Mouse (Mus musculus) urinary bladder, adult 2 months (tissue): ENCODE data around the gene Gcc1. TPM values are rescaled to one million over a fixed set of nuclear protein-coding genes. Genes with fewer than 3 reads are reported as not detected.

ENCODE experiments used
- DNase-seq: peaks from one replicate; pipeline ENCODE4 v3.0.0; 2022; ENCODE audit warnings: low spot score
- polyA plus RNA-seq: library from polyadenylated mRNA; depleted of rRNA; stranded (reverse); fragments of >200 nt; gene quantifications from 2 replicates; pipeline ENCODE4 v1.2.3, GENCODE M21; 2012

The Gcc1 gene
- polyA plus RNA-seq, 1 experiment: 10.2 TPM

DNA sequence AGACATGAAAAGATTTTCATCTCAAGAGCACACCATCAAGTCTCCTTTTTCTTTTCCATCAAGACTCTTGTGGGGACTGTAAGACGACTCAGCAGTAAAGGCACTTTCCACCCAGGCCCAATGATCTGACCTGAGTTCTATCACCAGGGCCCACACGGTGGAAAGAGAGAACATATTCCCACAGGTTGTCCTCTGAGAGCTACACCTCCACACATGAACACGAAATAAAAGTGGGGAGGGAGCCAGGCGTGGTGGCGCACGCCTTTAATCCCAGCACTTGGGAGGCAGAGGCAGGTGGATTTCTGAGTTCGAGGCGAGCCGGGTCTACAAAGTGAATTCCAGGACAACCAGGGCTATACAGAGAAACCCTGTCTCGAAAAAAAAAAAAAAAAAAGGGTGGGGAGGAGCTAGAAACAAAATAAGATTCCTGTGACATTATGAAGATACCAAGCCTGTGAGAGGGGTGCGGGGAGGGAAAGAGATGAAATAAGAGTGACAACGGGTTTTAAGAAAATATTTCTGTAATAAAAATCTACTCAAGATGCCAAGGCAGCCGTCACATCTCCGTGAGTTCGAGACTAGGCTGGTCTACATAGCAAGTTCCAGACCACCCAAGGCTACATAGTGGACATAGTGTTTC is 5.4 kb downstream of the Gcc1 start:
- no peak for DNase-seq

DNA sequence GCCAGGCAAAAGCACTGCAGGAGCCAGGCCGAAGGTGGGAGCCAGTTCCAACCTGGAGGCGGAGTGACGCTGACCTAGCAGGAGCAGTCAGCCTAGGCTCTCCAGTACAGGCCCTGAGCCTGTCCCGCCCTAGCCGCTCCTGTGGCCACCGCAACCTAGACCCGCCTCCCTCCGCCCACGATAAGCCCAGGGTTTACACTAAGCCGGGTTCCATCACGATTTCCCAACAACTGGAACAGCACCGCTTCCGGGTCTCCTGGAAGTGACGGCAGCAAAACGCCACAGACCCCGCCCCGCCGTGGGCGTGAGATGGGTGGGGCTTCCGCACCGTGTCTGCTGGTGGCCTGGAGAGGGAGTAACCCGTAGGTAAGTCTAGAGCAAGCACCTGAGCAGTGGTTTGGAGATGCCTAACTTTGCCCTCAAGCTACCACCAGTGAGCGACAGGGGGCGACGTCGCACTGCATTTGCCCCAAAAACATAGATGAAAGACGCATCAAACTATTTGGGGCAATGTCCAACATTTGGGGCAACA is 6.7 kb downstream of the Gcc1 start:
- peak; percentile 90 for DNase-seq

DNA sequence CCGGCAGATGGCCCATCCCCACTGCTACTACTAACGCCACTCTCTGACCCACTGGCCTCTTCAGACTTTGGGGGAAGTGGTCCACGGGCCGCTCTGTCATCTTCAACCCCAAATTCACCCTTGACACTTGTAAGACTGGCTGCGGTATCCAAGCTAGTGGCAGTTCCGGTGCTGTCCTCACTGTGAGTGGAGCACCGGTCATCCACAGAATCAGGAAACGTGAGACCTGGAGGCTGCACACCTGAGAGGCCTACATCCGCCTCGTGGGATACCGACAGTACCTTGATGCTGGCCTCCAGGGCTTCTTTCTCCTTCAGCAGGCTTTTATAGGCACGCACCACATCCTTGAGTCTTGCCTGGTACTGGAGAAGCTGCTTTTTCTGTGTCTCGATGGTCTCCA is 7.3 kb downstream of the Gcc1 start:
- no peak for DNase-seq

DNA sequence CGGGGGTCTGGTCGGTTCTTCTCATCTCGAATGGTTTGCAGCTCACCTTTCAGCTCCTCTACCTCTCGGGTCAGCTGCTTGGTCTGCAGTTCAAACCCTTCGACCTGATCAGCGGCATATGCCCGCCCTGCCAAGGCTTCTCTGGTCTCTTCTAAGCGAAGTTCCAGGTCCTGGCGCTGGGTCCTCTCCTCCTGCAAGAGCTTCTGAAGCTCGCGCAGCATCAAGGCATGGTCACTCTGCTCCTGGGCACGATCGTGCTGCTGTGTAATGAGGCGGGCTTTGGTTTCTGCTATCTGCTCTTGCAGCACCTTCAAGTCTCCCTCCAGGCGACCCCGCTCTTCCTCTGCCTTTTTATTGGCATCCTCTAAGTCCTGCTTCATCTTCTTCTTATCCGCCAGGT is 7.8 kb downstream of the Gcc1 start:
- DNase-seq: no peak

DNA sequence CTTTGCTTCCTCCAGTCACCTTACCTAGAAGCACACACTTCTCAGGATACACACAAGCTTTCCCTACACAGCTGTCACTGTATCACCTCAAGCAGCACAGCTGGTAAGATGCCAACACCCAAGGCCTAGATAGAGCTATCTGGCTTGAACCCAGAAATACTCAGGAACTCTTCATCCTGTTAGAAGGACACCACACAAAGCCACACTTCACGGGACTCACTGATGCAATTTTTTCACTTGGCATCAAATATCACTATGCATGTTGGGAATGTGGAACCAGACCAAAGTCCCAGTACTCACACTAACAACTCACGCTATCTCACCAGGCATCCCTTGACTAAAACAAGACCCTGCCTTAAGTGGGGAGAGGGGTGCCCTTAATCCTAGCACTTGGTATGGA is 8.5 kb downstream of the Gcc1 start:
- no peak for DNase-seq

DNA sequence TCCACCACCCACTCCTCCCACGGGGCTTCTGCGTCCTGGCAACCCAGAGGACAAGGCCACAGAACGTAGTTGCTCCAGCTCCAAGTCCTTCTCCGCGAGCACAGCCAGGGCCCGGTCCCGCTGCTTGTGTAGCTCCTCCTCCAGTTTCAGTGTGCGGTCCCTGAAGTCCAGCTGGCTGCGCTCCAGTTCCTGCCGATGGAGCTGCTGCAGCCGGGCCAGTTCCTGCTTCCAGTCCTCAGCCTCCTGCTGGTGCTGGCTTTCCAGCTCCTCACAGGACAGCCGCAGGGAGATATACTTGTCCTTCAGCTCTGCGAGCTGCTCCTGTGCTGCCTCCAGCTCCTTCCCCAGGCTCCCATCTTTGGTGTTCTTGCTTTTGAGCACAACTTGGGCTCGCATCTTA is 9.7 kb downstream of the Gcc1 start:
- no peak for DNase-seq

DNA sequence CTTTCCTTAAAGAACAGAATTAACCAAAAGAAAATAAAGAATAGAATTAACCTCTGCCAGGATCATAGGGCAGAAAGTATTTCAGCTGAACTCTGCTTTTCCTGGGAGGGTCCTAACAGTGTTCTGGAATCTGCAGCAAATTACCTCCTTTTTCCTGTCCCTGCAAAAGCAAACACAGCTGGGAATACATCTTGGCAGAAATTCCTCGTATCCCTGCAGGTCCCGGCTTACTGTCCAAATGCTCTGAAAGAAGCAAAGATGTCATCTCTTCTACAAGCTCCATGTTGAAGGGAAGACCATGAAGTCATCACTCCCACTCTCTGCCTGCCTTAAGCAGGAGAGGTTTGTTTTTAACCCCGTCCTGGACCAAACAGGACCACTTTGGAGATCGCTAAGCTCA is 11.2 kb downstream of the Gcc1 start:
- DNase-seq: no peak

DNA sequence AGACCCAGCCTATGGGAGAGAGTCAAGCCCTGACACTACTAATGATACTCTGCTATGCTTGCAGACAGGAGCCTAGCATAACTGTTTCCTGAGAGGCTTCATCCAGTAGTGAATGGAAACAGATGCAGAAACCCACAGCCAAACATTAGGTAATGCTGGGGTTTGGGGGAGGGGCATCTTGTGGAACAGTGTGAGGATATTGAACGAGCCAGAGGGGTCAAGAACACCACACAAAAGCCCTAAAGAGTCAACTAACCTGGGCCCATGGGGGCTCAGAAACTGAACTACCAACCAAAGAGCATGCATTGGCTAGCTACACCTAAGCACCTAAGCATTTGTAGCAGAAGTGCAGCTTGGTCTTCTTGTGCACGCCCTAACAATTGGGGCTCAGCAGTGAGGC is 17.0 kb downstream of the Gcc1 start:
- no peak for DNase-seq

DNA sequence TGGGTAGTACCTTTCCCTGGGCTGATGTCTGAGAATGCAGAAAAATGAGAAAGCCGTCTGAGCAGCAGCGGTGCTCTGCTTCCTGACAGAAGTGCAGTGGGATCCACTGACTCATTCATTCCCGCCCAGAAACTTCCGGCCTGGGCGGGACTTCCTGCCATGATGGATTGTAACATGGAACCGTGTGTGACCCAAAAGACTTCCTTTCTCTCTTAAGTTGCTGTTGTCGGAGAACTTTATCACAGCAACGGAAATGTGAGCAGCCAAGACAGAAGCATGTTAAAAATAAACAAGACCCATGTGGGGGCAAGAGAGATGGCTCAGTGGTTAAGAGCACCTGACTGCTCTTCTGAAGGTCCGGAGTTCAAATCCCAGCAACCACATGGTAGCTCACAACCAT is 18.1 kb downstream of the Gcc1 start:
- no peak for DNase-seq

DNA sequence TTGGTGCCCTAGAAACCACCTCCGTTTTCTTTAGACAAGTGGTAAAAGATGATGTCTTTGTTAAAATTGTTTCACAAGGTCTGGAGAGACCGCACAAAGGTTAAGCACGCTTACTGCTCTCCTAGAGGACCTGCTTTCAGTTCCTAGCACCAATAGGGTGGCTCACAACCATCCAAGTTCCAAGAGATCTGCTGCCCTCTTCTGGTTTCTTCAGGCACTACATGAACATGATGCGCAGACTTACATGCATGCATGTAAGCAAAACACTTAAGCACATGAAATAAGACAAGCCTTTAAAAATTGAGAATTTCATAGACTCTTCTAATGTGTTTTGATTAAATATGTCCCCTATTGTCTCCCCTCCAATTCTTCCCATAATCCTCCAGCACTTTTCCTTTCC is 28.4 kb downstream of the Gcc1 start:
- DNase-seq: no peak

DNA sequence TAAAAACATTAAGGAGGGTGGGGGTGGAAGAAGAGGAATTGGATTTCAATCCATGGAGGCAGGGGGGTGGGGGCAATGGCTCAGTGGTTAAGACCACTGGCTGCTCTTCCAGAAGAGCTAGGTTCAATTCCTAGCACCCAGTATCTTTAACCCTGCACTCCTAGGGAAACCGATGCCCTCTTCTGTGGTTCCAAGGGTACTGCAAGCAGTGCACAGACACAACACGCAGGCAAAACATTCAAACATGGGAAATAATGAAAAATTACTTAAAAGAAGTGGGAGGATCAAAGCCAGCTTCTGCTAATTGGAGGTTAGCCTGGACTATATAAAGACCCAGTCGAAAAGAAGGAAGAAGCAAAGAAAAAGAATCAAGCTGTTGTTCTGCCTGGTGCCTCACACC is 29.5 kb downstream of the Gcc1 start:
- DNase-seq: no peak

DNA sequence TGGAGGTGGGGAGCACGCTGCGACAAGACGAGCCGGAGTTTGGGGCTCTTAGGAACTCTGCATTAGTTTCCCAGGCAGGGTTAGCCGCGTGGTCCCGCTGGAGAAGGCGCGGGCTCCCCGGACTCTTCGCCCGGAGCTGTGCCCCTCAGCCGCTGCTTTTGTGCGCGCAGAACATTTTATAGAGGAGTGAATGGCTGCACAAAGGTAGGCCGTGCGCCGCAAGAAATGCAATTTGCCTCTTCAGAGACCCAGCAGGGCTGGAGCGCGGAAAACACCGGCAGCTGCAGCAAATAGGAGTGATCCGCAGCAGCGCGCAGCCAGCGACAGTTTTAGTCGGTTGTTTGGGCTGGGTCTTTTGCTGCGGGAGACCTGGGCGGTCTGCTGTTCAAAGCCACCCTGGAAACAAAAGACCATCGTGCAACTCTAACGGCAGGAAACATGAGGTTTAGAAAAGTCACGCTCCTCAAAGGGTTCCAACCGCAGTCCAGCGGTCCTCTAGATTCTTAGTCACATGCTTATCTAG is 30.4 kb downstream of the Gcc1 start, which contains the start of gene Zfp800:
Gene Zfp800, minus strand, starts transcription at position 325 of the 523 bp plus-strand sequence.
- no peak for DNase-seq

DNA sequence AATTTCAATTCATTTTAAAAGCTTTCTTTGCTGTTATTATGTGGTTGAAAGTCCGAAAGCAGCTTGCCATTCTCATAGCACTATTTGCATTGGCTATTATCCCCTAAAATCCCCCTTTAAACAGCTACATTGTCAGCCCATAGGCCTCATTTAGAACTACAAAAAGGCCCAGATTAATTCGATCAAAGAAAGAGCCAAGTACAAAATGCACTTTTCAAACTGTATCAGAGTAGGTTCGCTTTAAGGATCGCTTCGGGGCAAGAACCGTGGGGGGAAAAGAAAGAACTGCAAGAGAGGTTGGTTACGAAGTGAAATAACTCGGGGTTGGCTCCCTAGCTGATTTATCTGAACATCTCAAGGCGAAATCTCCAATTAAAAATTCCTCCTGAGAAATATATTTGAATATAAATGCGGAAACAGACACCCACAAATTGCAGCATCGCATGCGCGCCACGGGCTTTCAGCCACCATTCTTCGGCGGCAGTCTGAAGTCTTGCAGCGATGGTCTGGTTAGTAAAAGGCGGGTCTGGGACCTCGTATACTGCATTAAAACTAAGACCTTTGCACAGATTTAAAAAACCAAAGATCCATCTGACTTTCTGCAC is 31.2 kb downstream of the Gcc1 start:
- DNase-seq: no peak

DNA sequence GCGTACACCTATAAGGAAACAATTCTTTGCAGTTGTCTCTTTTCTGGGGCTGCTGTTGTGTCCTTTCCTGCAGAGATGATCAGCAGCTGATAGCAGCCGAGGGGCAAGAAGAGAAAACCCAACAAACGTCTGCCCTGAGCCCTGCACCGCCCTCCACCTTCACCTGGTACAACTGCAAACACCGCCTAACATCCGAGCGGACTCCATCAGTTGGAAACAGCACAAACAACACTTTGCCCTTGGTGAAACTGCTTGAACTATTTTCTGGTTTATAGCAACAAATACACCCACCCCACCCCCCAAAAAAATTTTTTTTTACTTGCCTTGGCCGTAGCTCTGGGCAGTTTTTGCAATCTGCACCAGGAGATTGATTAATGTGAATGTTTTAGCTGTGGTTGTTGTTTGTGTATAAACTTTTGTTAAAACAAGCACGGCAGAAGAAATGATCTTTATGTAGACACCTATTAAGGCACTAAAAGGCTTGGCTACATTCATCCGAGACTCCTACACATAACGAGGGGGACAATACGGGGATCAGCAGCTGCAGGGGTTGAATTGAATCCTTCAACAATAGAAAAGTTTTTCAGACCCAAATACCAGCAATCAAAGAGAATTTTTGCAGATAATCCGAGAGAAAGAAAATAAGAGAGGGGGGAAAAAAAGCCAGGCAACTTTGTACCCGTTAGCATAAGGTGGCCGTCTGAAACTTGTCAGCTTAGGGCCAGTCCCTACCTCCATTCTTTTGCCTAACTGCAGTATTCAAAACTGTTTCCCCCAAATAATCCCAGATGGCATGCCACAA is 31.9 kb downstream of the Gcc1 start:
- DNase-seq: no peak

DNA sequence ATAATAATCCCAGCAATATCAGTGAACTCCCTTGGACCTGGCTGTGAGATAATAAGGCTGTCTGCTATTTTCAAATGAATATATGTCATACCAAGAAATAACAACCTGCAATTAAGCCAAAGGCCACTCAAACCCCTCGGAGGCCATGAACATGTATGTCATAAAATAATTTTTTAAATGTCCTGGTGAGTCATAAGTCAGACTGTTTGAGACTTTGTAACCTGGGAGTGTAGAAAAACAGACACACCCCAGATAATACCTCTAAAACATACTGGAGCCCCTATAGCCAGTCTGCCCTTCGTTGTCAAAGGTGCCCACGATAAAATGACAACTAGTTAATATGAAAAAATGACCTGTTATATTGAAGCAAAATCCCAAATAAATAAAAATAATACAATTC is 39.2 kb downstream of the Gcc1 start:
- DNase-seq: no peak

DNA sequence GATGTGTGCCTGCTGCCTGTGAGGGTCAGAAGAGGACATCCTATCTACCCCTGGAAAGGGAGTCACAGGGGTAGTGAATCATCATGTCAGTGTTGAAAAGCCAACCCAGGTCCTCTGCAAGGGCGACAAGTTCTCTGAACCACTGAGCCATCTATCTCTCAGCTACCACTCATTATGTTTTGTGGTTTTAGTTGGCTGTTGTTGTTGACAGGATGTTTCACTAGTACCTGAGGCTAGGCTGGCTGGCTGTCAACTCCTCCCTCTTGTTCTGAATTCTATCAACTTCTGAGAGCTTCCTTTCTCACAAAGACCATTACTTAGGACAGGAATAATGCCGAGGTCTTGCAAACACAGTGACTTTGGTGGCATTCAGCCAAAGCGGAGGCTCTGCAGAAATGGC is 43.0 kb downstream of the Gcc1 start:
- no peak for DNase-seq

DNA sequence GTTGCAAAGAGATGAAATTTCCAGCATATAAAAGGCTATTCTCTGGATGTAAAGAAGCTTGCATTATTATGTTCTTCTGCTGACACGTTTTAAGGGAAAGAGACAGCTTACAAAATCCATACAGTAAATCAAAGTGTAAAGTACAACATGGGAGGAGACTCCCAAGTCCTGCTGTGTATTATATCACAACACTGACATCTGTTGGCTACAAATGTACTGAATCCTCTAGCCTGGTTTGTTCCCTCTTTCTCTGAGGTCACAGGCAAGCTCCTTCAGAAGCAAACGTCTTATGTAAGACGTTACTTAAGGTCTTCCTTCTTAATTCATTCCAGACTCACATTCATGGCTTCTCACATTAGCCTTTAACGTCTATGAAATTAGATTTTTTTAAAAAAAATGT is 46.2 kb downstream of the Gcc1 start:
- DNase-seq: no peak

DNA sequence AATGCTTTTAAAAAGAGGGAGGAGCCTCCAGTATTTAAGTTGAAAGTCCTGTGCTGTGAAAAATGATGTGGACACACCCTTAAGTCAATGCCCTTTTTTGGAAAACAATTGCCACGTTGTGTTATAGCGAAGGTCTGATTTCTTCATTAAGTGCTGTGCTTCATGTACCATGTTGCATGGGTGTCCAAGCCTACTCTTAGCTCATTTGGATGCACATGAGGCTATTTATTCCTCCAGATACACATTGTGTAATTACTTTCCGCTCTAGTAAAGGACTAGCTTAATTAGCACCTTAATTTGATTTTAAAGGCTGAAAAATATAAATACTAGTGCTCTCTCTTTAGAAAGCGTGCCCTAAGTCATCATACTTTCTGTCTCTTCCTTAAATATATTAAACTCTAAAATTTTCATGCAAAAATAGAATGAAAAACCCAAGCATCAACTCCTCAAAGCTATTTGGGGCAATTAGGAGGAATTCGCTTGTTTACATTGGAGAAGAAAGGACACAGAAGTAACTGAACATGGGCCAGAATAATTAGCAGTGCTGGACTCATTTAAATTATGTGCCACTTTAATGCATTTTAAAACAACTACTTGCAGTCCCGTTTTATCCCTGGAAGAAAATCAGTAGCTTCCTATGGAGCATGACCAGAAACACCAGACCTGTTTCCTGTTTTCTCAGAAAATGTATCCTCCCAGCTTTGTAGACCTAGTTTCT is 58.1 kb downstream of the Gcc1 start:
- DNase-seq: no peak

DNA sequence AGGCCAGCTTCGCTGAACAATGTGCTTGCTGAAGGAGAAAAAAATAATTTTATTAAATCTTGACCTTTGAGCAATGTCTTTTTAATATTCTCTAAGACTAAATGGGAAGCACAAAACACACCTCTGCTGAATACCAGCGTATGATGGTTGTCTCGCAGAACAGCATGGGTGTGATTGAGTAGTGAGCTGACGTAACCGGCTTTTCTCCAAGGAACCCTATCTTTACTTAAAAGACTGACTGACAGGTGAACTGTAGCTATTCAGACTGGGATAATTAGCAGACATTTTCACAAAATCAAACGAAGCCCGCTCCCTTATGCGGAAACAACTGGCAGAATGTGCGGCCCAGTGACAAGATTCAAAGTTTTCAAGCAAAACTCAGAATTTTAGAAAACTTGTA is 60.6 kb downstream of the Gcc1 start:
- no peak for DNase-seq
